Mouse (Mus musculus) megakaryocyte, adult 5-6 weeks (primary cell): Measurements from ENCODE around the gene Olfr148. TPM values are rescaled to one million over a fixed set of nuclear protein-coding genes. Genes with fewer than 3 reads are reported as not detected.

Experiments
- ATAC-seq: 2 replicates; pipeline ENCODE4 v1.8.0; 2016; ENCODE audit warnings: mild to moderate bottlenecking, inconsistent platforms; ENCODE audit not compliant: poor library complexity, severe bottlenecking
- total RNA-seq, 2 experiments: library from RNA; stranded (forward) in 1 of 2; stranded (reverse) in 1 of 2; fragments of 153-499, 151-499 nt in 1 of 2; fragments of 221-1000, 200-1000 nt in 1 of 2; gene quantifications; 2 replicates each; pipeline versions ENCODE4 v1.2.3 to v1.2.4; 2015 to 2017

Olfr148 gene
- total RNA-seq (2015) (not detected in 2 replicates), total RNA-seq (2017) (not detected in 2 replicates)

DNA sequence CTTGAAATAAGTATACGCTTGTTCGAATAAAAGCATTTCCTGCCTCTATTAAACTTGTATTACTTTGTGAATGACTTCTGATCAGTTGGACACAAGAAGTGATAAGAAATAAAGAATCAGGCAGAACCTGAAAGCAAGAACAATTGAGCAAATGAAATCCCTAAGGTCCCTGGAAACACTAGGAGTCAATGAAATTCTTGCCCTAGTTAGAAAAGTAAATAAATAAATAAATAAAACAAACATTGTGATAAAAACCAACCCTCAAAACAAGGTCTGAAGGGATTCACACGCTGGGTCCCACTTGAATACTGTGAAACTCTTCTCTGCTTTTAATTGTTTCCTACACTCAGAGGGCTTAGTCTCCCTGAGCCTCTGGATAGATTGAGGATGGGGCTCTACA lies at the start of gene Olfr148:
TSS of gene Olfr148 (plus strand) at position 301 of the 400 bp plus-strand sequence.
- ATAC-seq: no peak

GRCm38 (mm10) chr9:39575469-39575868 lies 35.0 kb upstream of the Olfr148 start, which contains the start of gene Olfr959:
Olfr959 (minus strand) TSS chr9:39575569.
- no peak for ATAC-seq

- ATAC-seq: no peak
These were observed 33.4 kb upstream of the Olfr148 start for GRCm38 (mm10) chr9:39577050-39577449.

- 0 out of 2 replicates have a peak, but pooled peaks have one; percentile 23 for ATAC-seq
These were observed 7.7 kb upstream of the Olfr148 start for GRCm38 (mm10) chr9:39602536-39603332.

DNA sequence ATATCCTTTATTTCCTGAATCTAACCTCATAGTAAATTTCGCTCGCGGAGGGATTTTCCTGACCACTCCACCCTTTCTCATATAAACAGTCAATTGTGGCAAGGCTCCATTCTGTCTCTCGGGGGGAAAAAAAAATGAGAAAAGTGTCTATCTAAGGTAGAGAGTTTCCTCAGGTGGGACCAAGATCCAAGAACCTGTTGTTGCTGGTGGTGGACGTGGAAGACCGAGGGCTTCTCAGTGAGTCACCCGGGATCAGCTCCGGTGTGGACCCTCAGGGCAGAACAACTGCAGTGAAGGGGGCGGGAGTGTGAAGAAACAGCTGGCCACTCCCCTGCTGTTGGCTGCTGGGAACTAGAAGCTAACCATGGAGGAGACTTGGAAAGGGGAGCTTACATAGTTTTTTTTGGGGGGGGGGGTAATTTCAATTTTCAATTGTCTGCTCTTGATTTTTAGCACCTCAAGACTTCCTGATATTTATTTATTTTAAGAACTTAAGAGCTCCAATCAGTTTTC lies 7.1 kb upstream of the Olfr148 start:
- peak; percentile 24; the same call in 1 of the 2 replicates for ATAC-seq

DNA sequence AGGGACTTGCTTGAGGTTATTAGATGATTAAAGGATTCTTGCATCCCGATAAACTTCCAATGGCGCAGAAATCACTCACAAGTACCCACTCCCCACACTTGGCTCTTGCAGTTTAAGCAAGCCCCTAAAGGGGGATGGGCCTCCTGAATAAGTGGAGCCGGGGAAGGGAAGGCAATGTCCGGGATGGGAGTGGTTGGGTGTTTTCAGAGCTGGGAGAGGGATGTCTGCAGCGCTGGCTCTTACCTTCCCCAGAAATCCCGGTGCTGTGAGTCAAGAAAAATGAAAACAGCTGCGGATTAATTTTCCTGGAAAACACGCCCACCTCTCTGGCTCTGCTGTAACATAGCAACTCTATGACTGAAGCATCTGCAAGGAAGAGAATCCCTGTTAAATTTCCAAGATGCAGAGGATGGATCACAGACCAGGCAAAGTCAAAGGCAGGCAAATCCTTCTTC lies 6.4 kb upstream of the Olfr148 start, which contains the start of gene AW551984:
TSS of gene AW551984 (minus strand) at position 405 of the 455 bp plus-strand sequence.
- ATAC-seq: peak; percentile 59

DNA sequence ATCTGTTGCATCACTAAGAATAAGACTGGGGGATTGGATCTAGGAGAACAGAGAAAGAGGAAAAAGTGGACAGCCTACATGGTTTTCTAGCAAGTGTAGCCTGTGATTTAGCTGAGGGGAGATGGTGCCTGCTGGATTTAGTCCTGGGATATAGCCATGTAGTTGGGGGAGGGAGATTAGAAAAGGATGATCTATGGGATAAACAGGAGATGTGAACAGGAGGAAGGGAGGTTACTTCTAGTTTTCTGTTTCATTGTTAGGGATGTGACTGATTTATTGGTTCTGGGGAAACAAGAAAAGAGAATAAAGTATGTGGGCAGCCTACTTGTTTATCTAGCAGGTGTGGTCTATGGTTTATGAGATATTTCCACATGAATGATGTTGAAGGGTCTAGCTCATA lies 2.0 kb upstream of the Olfr148 start:
- ATAC-seq: no peak

GRCm38 (mm10) chr9:39611953-39612352 lies 1.5 kb downstream of the Olfr148 start:
- 0 out of 2 replicates have a peak, but pooled peaks have one; percentile 43 for ATAC-seq

GRCm38 (mm10) chr9:39621073-39621472 lies 10.6 kb downstream of the Olfr148 start, which contains the start of gene Olfr960:
Olfr960 (plus strand) TSS chr9:39621373.
- ATAC-seq: no peak

DNA sequence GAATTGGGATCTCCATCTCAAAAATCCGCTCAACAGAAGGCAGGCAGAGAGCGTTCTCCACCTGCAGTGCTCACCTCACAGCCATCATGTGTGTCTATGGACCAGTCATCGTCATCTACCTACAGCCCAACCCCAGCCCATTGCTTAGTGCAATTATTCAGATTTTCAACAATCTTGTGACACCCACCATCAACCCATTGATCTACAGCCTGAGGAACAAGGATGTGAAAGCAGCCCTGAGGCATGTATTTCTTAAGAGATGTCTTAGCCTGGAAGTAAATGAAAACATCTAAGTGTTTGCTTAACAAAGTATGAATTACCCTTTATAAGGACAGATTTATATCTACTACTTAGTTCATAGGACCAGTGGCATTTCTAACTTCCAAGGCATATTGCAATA lies 13.3 kb downstream of the Olfr148 start:
- ATAC-seq: peak; percentile 94

- ATAC-seq: no peak
These were observed 14.3 kb downstream of the Olfr148 start for GRCm38 (mm10) chr9:39624711-39625110.

DNA sequence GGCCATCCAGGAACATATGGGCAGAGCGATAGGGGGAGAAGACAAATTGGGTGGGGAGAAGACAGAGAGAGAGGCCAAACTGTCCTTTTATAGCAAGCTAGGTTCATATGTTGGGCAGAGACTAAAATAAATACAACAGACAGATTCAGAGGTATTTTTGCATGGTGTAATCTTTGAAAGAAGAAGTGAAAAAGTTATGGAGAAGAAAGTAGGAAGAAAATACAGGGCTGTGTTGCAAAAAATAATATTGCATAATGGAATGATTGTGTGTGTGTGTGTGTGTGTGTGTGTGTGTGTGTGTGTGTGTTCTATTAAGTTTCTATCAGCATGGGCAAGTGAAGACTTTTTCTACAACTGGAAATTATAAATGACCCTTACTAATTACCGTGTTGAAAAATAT lies 18.6 kb downstream of the Olfr148 start:
- peak; percentile 87 for ATAC-seq

DNA sequence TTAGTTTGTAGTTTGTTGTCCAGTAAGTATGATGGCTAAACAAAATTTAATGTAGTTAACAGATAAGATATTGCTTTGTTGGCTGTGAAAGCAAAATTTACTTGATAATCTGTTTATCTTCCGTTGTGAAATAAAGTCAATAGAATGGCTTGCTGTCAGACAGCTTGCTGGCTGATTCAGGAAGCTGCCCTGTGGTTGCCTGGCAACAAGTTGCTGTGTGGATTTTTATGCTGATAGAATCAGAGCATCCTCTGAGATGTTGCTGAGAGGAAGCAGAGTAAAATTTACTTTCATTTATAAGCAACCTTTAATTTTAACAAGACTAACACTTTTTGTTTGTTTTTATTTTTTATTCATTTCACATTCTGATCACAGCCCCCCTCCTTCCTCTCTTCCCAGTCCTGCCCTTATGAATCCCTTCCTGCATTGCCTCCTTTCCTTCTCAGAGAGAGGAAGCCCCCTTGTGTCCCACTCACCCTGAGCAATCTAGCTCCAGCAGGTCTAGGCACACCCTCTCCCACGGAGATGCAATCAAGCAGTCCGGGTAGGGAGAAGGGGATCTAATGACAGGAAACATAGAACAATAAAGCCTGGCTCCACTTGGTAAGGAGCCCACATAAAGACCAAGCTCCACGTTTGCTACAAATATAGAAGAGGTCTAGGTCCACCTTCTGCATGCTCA lies 23.6 kb downstream of the Olfr148 start:
- ATAC-seq: peak; percentile 75

GRCm38 (mm10) chr9:39644785-39645184 lies 34.3 kb downstream of the Olfr148 start, which contains the start of gene Olfr961:
Olfr961 (plus strand) TSS chr9:39645085.
- ATAC-seq: peak; percentile 58; the same call in 1 of the 2 replicates

DNA sequence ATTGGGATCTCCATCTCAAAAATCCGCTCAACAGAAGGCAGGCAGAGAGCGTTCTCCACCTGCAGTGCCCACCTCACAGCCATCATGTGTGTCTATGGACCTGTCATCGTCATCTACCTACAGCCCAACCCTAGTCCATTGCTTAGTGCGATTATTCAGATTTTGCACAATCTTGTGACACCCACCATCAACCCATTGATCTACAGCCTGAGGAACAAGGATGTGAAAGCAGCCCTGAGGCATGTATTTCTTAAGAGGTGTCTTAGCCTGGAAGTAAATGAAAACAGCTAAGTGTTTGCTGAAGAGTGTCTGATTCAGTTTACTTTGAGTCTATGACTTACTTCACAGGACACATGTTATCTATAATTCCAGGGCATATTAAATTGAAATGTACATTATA lies 36.9 kb downstream of the Olfr148 start:
- peak; percentile 93 for ATAC-seq

- no peak for ATAC-seq
These were observed 44.4 kb downstream of the Olfr148 start for GRCm38 (mm10) chr9:39654756-39655396.

Other genes with a start within 250 kb of the Olfr148 start
- not detected in 2 replicates for gene Olfr951, start 223.2 kb upstream of the Olfr148 start, total RNA-seq (2015)
- not detected in 2 replicates for gene Olfr951, start 223.2 kb upstream of the Olfr148 start, total RNA-seq (2017)
- gene Olfr952, start 183.5 kb upstream of the Olfr148 start, total RNA-seq (2015): not detected in 2 replicates
- not detected in 2 replicates for gene Olfr952, start 183.5 kb upstream of the Olfr148 start, total RNA-seq (2017)
- gene Olfr954, start 154.0 kb upstream of the Olfr148 start, total RNA-seq (2015): not detected in 2 replicates
- gene Olfr954, start 154.0 kb upstream of the Olfr148 start, total RNA-seq (2017): not detected in 2 replicates
- not detected in 2 replicates for gene Olfr955, start 138.7 kb upstream of the Olfr148 start, total RNA-seq (2015)
- gene Olfr955, start 138.7 kb upstream of the Olfr148 start, total RNA-seq (2017): not detected in 2 replicates
- gene Olfr44, start 116.7 kb upstream of the Olfr148 start, total RNA-seq (2015): not detected in 2 replicates
- not detected in 2 replicates for gene Olfr44, start 116.7 kb upstream of the Olfr148 start, total RNA-seq (2017)
- not detected in 2 replicates for gene Olfr957, start 94.8 kb upstream of the Olfr148 start, total RNA-seq (2015)
- not detected in 2 replicates for gene Olfr957, start 94.8 kb upstream of the Olfr148 start, total RNA-seq (2017)
- not detected in 2 replicates for gene Olfr958, start 56.6 kb upstream of the Olfr148 start, total RNA-seq (2015)
- gene Olfr958, start 56.6 kb upstream of the Olfr148 start, total RNA-seq (2017): not detected in 2 replicates
- gene Olfr959, start 35.1 kb upstream of the Olfr148 start, total RNA-seq (2015): not detected in 2 replicates
- not detected in 2 replicates for gene Olfr959, start 35.1 kb upstream of the Olfr148 start, total RNA-seq (2017)
- 0.14 and 0.74 TPM in 2 replicates for gene AW551984, start 6.3 kb upstream of the Olfr148 start, total RNA-seq (2015)
- 0.11 and 0.37 TPM in 2 replicates for gene AW551984, start 6.3 kb upstream of the Olfr148 start, total RNA-seq (2017)
- not detected in 2 replicates for gene Olfr960, start 10.7 kb downstream of the Olfr148 start, total RNA-seq (2015)
- gene Olfr960, start 10.7 kb downstream of the Olfr148 start, total RNA-seq (2017): not detected in 2 replicates
- 0.13 TPM in 1 of 2 replicates, not detected in the other for gene Olfr961, start 34.4 kb downstream of the Olfr148 start, total RNA-seq (2015)
- not detected in 2 replicates for gene Olfr961, start 34.4 kb downstream of the Olfr148 start, total RNA-seq (2017)
- gene Olfr963, start 56.5 kb downstream of the Olfr148 start, total RNA-seq (2015): not detected in 2 replicates
- not detected in 2 replicates for gene Olfr963, start 56.5 kb downstream of the Olfr148 start, total RNA-seq (2017)
- not detected in 2 replicates for gene Olfr149, start 96.5 kb downstream of the Olfr148 start, total RNA-seq (2015)
- gene Olfr149, start 96.5 kb downstream of the Olfr148 start, total RNA-seq (2017): not detected in 2 replicates
- not detected in 2 replicates for gene Olfr965, start 100.7 kb downstream of the Olfr148 start, total RNA-seq (2015)
- 1.5 TPM in 1 of 2 replicates, not detected in the other for gene Olfr965, start 100.7 kb downstream of the Olfr148 start, total RNA-seq (2017)
- not detected in 2 replicates for gene Olfr150, start 120.3 kb downstream of the Olfr148 start, total RNA-seq (2015)
- not detected in 2 replicates for gene Olfr150, start 120.3 kb downstream of the Olfr148 start, total RNA-seq (2017)
- not detected in 2 replicates for gene Olfr967, start 135.6 kb downstream of the Olfr148 start, total RNA-seq (2015)
- not detected in 2 replicates for gene Olfr967, start 135.6 kb downstream of the Olfr148 start, total RNA-seq (2017)
- not detected in 2 replicates for gene Olfr968, start 172.6 kb downstream of the Olfr148 start, total RNA-seq (2015)
- gene Olfr968, start 172.6 kb downstream of the Olfr148 start, total RNA-seq (2017): not detected in 2 replicates
- not detected in 2 replicates for gene Olfr969, start 180.3 kb downstream of the Olfr148 start, total RNA-seq (2015)
- not detected in 2 replicates for gene Olfr969, start 180.3 kb downstream of the Olfr148 start, total RNA-seq (2017)
- gene Olfr970, start 198.2 kb downstream of the Olfr148 start, total RNA-seq (2015): not detected in 2 replicates
- not detected in 2 replicates for gene Olfr970, start 198.2 kb downstream of the Olfr148 start, total RNA-seq (2017)
- gene Olfr971, start 226.2 kb downstream of the Olfr148 start, total RNA-seq (2015): not detected in 2 replicates
- not detected in 2 replicates for gene Olfr971, start 226.2 kb downstream of the Olfr148 start, total RNA-seq (2017)